Mouse (Mus musculus) limb, embryonic 14.5 days (tissue): ENCODE results near the gene Snx33. TPM values are rescaled to one million over a fixed set of nuclear protein-coding genes. Genes with fewer than 3 reads are reported as not detected.

ENCODE experiments used
- ATAC-seq: fragments of 200-750 bp; cut with Nextera tagmentation; 2 replicates; pipeline ENCODE4 v1.8.0; 2017; ENCODE audit warnings: low read depth, moderate number of reproducible peaks, moderate TSS enrichment; ENCODE audit not compliant: low FRiP score
- DNase-seq: peaks from one replicate; pipeline ENCODE4 v3.0.0-alpha.2; 2015; ENCODE audit warnings: low spot score
- H3K27ac ChIP-seq: fragments of 300-500 bp; sonication (generic); replicated peaks from 2 replicates; pipeline ENCODE4 v1.5.1; 2014; ENCODE audit warnings: low read depth, mild to moderate bottlenecking, low read length, moderate library complexity, mixed read lengths
- H3K27me3 ChIP-seq: fragments of 300-500 bp; sonication (generic); 2 replicates; pipeline ENCODE4 v1.6.1; 2014; ENCODE audit warnings: low read length, mixed read lengths; ENCODE audit not compliant: control insufficient read depth, insufficient read depth
- H3K36me3 ChIP-seq: fragments of 300-500 bp; sonication (generic); 2 replicates; pipeline ENCODE4 v1.6.1; 2014; ENCODE audit warnings: mild to moderate bottlenecking, low read length, moderate library complexity, mixed read lengths; ENCODE audit not compliant: control insufficient read depth, insufficient read depth
- H3K4me1 ChIP-seq: fragments of 300-500 bp; sonication (generic); 2 replicates; pipeline ENCODE4 v1.6.1; 2014; ENCODE audit warnings: antibody characterized with exemption, low read length, mixed read lengths; ENCODE audit not compliant: control insufficient read depth, insufficient read depth
- H3K4me2 ChIP-seq: fragments of 300-500 bp; sonication (generic); replicated peaks from 2 replicates; pipeline ENCODE4 v1.6.1; 2014; ENCODE audit warnings: low read depth, mild to moderate bottlenecking, low read length, moderate library complexity; ENCODE audit not compliant: severe bottlenecking
- H3K4me3 ChIP-seq: fragments of 300-500 bp; sonication (generic); replicated peaks from 2 replicates; pipeline ENCODE4 v1.5.1; 2014; ENCODE audit warnings: low read length
- H3K9ac ChIP-seq: fragments of 300-500 bp; sonication (generic); 2 replicates; pipeline ENCODE4 v1.6.1; 2014; ENCODE audit warnings: mild to moderate bottlenecking, low read depth, low read length, moderate library complexity; ENCODE audit not compliant: severe bottlenecking
- H3K9me3 ChIP-seq: fragments of 300-500 bp; sonication (generic); 2 replicates; pipeline ENCODE4 v1.6.1; 2016; ENCODE audit warnings: low read length; ENCODE audit not compliant: control insufficient read depth
- POLR2A ChIP-seq: fragments of 200-500 bp; IDR thresholded peaks from 2 replicates; pipeline ENCODE4 v1.8.0; 2012; ENCODE audit warnings: inconsistent platforms, mild to moderate bottlenecking, moderate library complexity, borderline replicate concordance; ENCODE audit not compliant: insufficient read depth, insufficient read length; ENCODE audit errors: extremely low read depth
- WGBS: fragments of 180-500 bp; shearing (Covaris S2); extraction: QIAGEN DNeasy Blood & Tissue Kit; methylation state at CpG from one replicate; pipeline ENCODE4 v1.1.7; 2014; 5-methylcytosine and 5-hydroxymethylcytosine counted together
- polyA plus RNA-seq, 2 experiments: library from polyadenylated mRNA; depleted of rRNA in 1 of 2; stranded (reverse) in 1 of 2; unstranded in 1 of 2; fragments of >200 nt; fragmentation: Nextera tagmentation in 1 of 2; extraction: Ambion mirVana in 1 of 2; gene quantifications; 2 replicates each; pipeline versions ENCODE4 v1.2.1 to v1.2.3; 2012 to 2014

Snx33 gene
- polyA plus RNA-seq, 2 experiments: 8.1 to 11.4 TPM

DNA sequence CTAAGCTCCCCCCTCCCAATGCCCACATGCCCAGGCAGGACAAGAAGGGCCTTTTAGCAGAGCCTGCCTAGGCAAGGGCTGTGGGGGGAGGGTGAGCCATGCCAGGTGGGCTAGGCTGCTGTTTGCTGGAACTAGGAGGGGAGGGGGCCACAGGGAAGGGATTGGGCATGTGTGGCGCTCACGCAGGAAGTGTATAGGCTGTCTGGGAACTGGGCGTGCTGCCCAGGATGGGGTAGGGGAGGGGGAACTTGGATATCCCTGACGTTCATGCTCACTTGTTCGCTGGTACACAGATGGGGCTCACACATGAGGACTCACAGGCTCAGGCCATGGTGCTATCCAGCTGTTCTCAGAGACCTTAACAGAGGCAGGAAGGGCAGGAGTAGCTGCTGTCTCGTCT, 59.9 kb downstream of the Snx33 start:
- H3K9me3 ChIP-seq: no peaks in the 10 kb centered on the region
- peak; percentile 92 for DNase-seq
- 14% methylated on average over 5 of the region's 6 CpGs for WGBS
- H3K9ac ChIP-seq: peak overlapping the region; percentile 77
- peak overlapping the region; percentile 82 for H3K27ac ChIP-seq
- no peaks in the 10 kb centered on the region for H3K27me3 ChIP-seq
- ATAC-seq: peak; percentile 82
- peaks cover 8% of the 10 kb centered on the region for H3K36me3 ChIP-seq
- peaks cover 88% of the 10 kb centered on the region for H3K4me1 ChIP-seq
- no peak for TF ChIP-seq POLR2A
- peak overlapping the region; percentile 54 for H3K4me2 ChIP-seq
- peak overlapping the region; percentile 68 for H3K4me3 ChIP-seq

Other genes with a start within 250 kb of the Snx33 start
- 21.0 and 29.9 TPM in 2 replicates for gene Lingo1, start 131.9 kb downstream of the Snx33 start, polyA plus RNA-seq (2012; rRNA removed)
- 5.4 and 5.5 TPM in 2 replicates for gene Lingo1, start 131.9 kb downstream of the Snx33 start, polyA plus RNA-seq (2014; fragmentation: Nextera tagmentation; extraction: Ambion mirVana)
- gene Odf3l1, start 63.7 kb downstream of the Snx33 start, polyA plus RNA-seq (2012; rRNA removed): 2.6 and 2.9 TPM in 2 replicates
- gene Odf3l1, start 63.7 kb downstream of the Snx33 start, polyA plus RNA-seq (2014; fragmentation: Nextera tagmentation; extraction: Ambion mirVana): 1.7 and 1.8 TPM in 2 replicates
- 59.9 and 80.6 TPM in 2 replicates for gene Cspg4, start 63.3 kb downstream of the Snx33 start, polyA plus RNA-seq (2012; rRNA removed)
- 47.1 and 49.2 TPM in 2 replicates for gene Cspg4, start 63.3 kb downstream of the Snx33 start, polyA plus RNA-seq (2014; fragmentation: Nextera tagmentation; extraction: Ambion mirVana)
- 165 and 193 TPM in 2 replicates for gene Imp3, start 9.1 kb upstream of the Snx33 start, polyA plus RNA-seq (2012; rRNA removed)
- 88.8 and 95.2 TPM in 2 replicates for gene Imp3, start 9.1 kb upstream of the Snx33 start, polyA plus RNA-seq (2014; fragmentation: Nextera tagmentation; extraction: Ambion mirVana)
- gene Snupn, start 22.5 kb upstream of the Snx33 start, polyA plus RNA-seq (2012; rRNA removed): 14.5 and 15.9 TPM in 2 replicates
- 24.2 and 27.0 TPM in 2 replicates for gene Snupn, start 22.5 kb upstream of the Snx33 start, polyA plus RNA-seq (2014; fragmentation: Nextera tagmentation; extraction: Ambion mirVana)
- gene Ptpn9, start 66.6 kb upstream of the Snx33 start, polyA plus RNA-seq (2012; rRNA removed): 41.8 and 48.4 TPM in 2 replicates
- 38.3 and 43.7 TPM in 2 replicates for gene Ptpn9, start 66.6 kb upstream of the Snx33 start, polyA plus RNA-seq (2014; fragmentation: Nextera tagmentation; extraction: Ambion mirVana)
- 77.0 and 121 TPM in 2 replicates for gene Sin3a, start 143.7 kb upstream of the Snx33 start, polyA plus RNA-seq (2012; rRNA removed)
- 35.7 and 39.0 TPM in 2 replicates for gene Sin3a, start 143.7 kb upstream of the Snx33 start, polyA plus RNA-seq (2014; fragmentation: Nextera tagmentation; extraction: Ambion mirVana)
- gene Man2c1, start 202.3 kb upstream of the Snx33 start, polyA plus RNA-seq (2012; rRNA removed): 177 and 268 TPM in 2 replicates
- gene Man2c1, start 202.3 kb upstream of the Snx33 start, polyA plus RNA-seq (2014; fragmentation: Nextera tagmentation; extraction: Ambion mirVana): 41.3 and 46.7 TPM in 2 replicates
- gene Neil1, start 219.9 kb upstream of the Snx33 start, polyA plus RNA-seq (2012; rRNA removed): 13.5 and 15.4 TPM in 2 replicates
- gene Neil1, start 219.9 kb upstream of the Snx33 start, polyA plus RNA-seq (2014; fragmentation: Nextera tagmentation; extraction: Ambion mirVana): 5.4 and 7.5 TPM in 2 replicates
- 125 and 147 TPM in 2 replicates for gene Commd4, start 230.0 kb upstream of the Snx33 start, polyA plus RNA-seq (2012; rRNA removed)
- gene Commd4, start 230.0 kb upstream of the Snx33 start, polyA plus RNA-seq (2014; fragmentation: Nextera tagmentation; extraction: Ambion mirVana): 93.2 and 95.2 TPM in 2 replicates